Mouse (Mus musculus): Measurements from ENCODE around the gene Ankrd55. TPM values are rescaled to one million over a fixed set of nuclear protein-coding genes. Genes with fewer than 3 reads are reported as not detected.
"Not testable (repeated sequence)": the region's sequence is repeated elsewhere in the genome, so short reads cannot be mapped to it uniquely, and the experiment has no call there.

The Ankrd55 gene
- total RNA-seq, 4 experiments from 2014 or later: 3.8 to 5.5 (median 4.2) TPM

GRCm38 (mm10) chr13:112410461-112410860 lies 122.2 kb downstream of the Ankrd55 start:
- DNase-seq (ENCODE audit: low spot score in 2 of 2): no peak

- no peak for DNase-seq (ENCODE audit: low spot score in 2 of 2)
Observed at GRCm38 (mm10) chr13:112411216-112411822, 123.1 kb downstream of the Ankrd55 start.

GRCm38 (mm10) chr13:112412251-112412650 lies 124.0 kb downstream of the Ankrd55 start:
- no peak for DNase-seq (ENCODE audit: low spot score in 2 of 2)

- no peak for DNase-seq (ENCODE audit: low spot score in 2 of 2)
Observed at GRCm38 (mm10) chr13:112412824-112413223, 124.6 kb downstream of the Ankrd55 start.

GRCm38 (mm10) chr13:112413611-112414010 lies 125.4 kb downstream of the Ankrd55 start:
- DNase-seq (ENCODE audit: low spot score in 2 of 2): no peak

- DNase-seq (ENCODE audit: low spot score in 2 of 2): no peak
Observed at GRCm38 (mm10) chr13:112415896-112416295, 127.6 kb downstream of the Ankrd55 start.

- DNase-seq (ENCODE audit: low spot score in 2 of 2): no peak
Observed at GRCm38 (mm10) chr13:112416410-112417162, 128.3 kb downstream of the Ankrd55 start.

GRCm38 (mm10) chr13:112417163-112417523 lies 128.9 kb downstream of the Ankrd55 start:
- DNase-seq (ENCODE audit: low spot score in 2 of 2): no peak

GRCm38 (mm10) chr13:112417861-112418423 lies 129.7 kb downstream of the Ankrd55 start:
- DNase-seq (ENCODE audit: low spot score in 2 of 2): no peak

- no peak for DNase-seq (ENCODE audit: low spot score in 2 of 2)
Observed at GRCm38 (mm10) chr13:112418595-112418994, 130.3 kb downstream of the Ankrd55 start.

GRCm38 (mm10) chr13:112424212-112424611 lies 136.0 kb downstream of the Ankrd55 start:
- no peak for DNase-seq (ENCODE audit: low spot score in 2 of 2)

GRCm38 (mm10) chr13:112424635-112425034 lies 136.4 kb downstream of the Ankrd55 start:
- no peak for DNase-seq (ENCODE audit: low spot score in 2 of 2)

GRCm38 (mm10) chr13:112425181-112425654 lies 137.0 kb downstream of the Ankrd55 start:
- no peak for DNase-seq (ENCODE audit: low spot score in 2 of 2)

GRCm38 (mm10) chr13:112426265-112427135 lies 138.2 kb downstream of the Ankrd55 start:
- no peak for DNase-seq (ENCODE audit: low spot score in 2 of 2)

GRCm38 (mm10) chr13:112427136-112427470 lies 138.9 kb downstream of the Ankrd55 start:
- not testable (repeated sequence) for DNase-seq (ENCODE audit: low spot score in 2 of 2)

- DNase-seq (ENCODE audit: low spot score in 2 of 2): no peak
Observed at GRCm38 (mm10) chr13:112427521-112427920, 139.3 kb downstream of the Ankrd55 start.

GRCm38 (mm10) chr13:112433271-112433670 lies 145.0 kb downstream of the Ankrd55 start:
- no peak for DNase-seq (ENCODE audit: low spot score in 2 of 2)

Data from layer of hippocampus, adult 8-10 months (tissue).